Mouse (Mus musculus): ENCODE measurements around the gene Nav1.

Nav1 gene

GRCm38 (mm10) chr1:135441861-135442260 lies 165.2 kb downstream of the Nav1 start:
- DNase-seq (ENCODE audit: low spot score in 2 of 2) = no peak

- DNase-seq (ENCODE audit: low spot score in 2 of 2) = no peak
Observed at GRCm38 (mm10) chr1:135440986-135441385, 166.1 kb downstream of the Nav1 start.

DNA sequence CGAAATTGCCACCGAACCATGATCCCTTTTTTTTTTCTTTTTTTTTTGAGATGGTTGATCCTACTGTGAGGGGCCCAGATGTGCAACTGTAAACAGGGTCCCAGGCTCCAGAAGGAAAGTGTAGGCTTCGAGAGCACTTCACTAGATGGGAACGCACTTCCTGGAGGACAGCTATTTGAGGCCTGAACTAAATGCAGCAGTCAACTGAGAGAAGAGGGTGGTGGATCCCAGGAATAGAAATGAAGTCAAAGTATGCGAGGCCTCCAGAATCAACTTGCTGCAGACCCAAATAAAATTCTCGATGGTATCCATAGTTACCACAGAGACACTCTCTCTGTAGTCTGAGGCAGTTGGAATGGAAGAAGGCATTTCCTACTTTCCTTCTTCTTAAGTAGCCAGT lies 168.3 kb downstream of the Nav1 start:
- no peak for DNase-seq (ENCODE audit: low spot score in 2 of 2)

GRCm38 (mm10) chr1:135435823-135436222 lies 171.3 kb downstream of the Nav1 start:
- DNase-seq (ENCODE audit: low spot score in 2 of 2) = no peak

GRCm38 (mm10) chr1:135430669-135431017 lies 176.5 kb downstream of the Nav1 start:
- DNase-seq (ENCODE audit: low spot score in 2 of 2) = no peak

DNA sequence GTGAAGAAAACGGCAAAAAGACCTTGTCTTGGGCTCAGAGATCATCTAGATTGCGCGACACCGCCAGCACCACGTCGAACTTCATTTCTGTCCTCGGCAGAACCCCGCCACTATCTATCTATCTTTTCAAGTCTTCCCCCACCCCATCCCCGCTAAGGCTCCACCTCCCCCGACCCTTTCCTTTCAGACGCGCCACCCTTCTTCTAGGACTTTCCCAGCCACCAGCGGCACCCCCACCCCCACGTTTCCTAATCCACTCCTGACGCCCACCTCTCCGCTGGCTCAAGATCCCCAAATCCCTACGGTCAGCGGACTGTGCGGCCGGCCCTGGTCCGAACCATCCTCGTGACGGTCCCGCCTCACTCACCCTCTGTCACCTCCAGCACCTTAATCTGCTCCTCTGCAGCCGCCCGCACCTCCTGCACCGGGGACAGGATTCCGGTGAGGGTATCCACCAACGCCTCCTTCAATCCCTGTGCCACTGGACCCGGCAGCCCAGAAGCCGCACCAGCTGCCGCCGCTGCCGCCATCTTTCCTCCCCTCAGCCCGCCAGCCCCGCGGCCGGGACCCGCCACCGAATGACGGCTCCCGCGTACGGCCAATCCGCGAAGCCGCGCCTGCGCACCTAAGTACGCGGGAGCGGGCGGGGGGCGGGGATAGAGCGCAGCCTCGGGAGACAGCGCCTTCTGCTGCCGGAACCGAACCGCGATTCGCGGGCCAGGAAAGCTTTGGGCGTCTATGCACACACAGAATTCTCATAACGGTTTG lies 177.0 kb downstream of the Nav1 start, which contains the start of gene Ipo9:
Gene Ipo9 (minus strand): TSS at position 599 of the 768 bp plus-strand sequence.
- peak; percentile 81 to 87 for DNase-seq (ENCODE audit: low spot score in 2 of 2)

- no peak for DNase-seq (ENCODE audit: low spot score in 2 of 2)
Observed at GRCm38 (mm10) chr1:135427390-135427789, 179.7 kb downstream of the Nav1 start.

DNA sequence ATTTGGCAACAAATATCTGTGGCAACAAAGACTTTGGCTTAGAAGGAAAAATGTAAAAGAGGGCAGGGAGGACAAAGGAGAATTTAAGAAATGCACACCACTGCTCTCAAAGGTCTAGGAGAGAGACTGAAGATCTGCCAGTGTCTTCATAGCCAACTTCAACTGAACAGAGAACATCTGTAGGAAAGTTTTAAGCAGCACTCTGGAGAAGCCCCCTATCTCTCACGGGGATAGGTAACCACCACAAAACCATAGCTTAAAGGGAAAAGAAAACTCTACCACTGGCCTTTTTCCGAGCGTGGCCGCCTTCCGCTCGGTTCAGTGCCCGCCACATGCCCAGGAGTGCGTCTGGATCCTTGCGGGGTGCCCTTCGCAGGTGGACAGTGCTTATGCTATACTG lies 180.4 kb downstream of the Nav1 start:
- no peak for DNase-seq (ENCODE audit: low spot score in 2 of 2)

DNA sequence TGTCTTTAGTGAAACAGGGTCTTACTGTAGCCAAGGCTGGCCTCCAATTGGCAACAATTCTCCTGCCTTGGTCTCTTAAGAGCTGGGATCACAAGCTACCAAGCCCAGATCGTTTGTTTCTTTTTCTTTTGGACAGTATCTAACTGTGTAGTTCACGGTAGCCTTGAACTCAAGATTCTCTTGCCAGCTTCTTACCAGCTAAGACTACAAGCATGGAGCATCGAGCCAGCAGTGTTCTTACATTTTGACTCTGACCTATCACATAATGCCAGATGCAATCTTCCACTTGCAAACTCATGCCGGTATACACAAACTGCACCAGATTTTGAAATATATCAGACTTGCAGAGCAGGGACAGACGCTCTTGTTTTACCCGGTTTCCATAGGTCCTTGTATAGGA lies 184.3 kb downstream of the Nav1 start:
- no peak for DNase-seq (ENCODE audit: low spot score in 2 of 2)

- no peak for DNase-seq (ENCODE audit: low spot score in 2 of 2)
Observed at GRCm38 (mm10) chr1:135413996-135414395, 193.1 kb downstream of the Nav1 start.

DNA sequence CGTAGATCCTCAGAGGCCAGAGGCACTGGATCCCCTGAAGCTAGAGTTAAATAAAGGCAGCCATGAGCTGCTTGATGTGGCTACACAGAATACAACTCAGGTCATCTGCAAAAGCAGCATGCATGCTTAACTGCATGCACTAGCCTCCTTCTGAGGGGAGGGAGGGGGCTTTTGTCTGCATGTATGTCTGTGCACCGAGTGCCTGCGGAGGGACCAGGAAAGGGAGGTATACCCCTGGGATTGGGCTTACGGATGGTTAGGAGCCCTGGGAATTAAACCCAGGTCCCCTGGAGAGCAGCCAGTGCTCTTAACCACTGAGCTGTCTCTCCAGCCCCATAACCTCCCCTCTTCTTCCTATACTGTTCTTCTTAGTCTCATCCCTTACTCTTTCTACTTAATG lies 195.0 kb downstream of the Nav1 start:
- no peak for DNase-seq (ENCODE audit: low spot score in 2 of 2)

- DNase-seq (ENCODE audit: low spot score in 2 of 2) = no peak
Observed at GRCm38 (mm10) chr1:135410967-135411366, 196.1 kb downstream of the Nav1 start.

DNA sequence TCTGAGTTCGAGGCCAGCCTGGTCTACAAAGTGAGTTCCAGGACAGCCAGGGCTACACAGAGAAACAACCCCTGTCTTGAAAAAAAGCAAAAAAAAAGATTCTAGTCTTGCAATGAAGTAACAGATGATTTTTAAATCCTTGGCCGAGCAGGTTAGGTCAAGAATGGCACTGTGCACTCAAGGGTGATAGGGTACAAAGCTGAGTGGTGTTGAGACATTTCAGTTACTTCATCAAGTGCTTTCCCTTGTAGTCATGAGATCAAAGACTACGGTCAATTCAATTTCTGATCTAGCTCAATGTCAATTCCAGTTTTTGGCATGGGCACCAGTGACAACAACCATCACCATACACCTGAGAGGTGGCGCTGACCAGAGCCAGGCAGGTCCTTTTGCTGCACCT lies 198.1 kb downstream of the Nav1 start:
- DNase-seq (ENCODE audit: low spot score in 2 of 2) = no peak

DNA sequence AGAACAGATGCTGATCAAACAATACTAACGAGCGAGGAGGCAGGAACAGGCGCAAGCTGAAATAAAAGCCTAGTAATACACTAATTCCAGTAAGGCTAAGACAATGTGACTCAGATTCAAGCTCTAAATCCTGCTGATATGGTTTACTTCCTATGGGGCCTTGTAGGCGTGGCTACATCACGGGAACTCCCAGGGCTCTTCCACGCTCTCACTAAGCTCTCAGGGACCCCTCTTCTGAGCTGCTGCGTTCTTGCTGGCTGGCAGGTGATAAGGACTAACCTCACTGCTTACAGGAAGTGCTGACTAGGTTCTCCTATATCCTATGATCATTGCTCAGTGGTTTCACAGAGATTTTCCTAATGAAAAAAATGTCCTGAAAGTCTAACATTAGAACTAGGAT lies 201.7 kb downstream of the Nav1 start:
- DNase-seq (ENCODE audit: low spot score in 2 of 2) = no peak

DNA sequence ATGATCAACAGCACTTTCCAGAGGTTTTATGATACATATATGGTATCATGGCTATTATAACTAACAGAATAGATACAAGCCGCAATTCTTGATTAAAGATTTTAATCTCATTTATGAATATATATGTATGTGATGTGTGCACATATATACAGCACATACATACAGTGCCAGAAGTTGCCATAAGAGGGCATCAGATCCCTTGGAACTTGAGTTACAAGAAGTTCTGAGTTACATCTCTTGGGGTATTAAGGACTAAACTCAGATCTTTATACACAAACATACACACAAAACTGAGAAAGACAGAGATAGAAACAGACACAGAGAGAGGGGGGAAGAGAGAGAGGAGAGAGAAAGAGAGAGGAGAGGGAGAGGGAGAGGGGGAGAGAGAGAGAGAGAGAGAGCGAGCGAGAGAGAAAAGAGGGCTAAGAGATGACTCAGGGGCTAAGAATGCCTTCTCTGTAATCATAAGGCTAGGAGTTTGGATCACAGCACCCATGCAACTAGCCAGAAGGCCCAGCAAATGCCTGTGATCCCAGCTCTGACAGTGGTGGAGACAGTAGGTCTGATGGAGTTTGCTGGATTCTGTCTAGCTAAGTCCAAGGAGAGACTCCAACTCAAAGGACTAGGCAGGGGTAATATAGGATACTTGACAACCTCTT lies 205.5 kb downstream of the Nav1 start:
- no peak for DNase-seq (ENCODE audit: low spot score in 2 of 2)

DNA sequence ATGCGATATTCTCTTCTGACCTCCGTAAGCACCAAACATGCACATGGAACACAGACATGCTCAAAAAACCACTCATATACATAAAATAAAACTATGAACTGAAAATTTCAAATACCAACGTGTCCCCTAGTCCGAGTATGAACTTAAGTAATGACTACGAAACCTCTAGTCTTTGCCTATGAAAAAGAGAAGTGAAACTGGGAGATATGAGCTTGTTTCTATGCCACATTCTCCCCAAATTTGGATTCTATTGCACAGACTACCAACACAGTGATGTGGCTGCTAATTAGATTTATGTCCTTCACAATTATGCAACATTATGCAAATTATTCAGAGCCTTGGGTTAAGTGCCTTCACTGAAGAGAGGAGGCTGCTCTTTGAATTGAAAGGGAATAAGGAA lies 207.6 kb downstream of the Nav1 start:
- DNase-seq (ENCODE audit: low spot score in 2 of 2) = no peak

DNA sequence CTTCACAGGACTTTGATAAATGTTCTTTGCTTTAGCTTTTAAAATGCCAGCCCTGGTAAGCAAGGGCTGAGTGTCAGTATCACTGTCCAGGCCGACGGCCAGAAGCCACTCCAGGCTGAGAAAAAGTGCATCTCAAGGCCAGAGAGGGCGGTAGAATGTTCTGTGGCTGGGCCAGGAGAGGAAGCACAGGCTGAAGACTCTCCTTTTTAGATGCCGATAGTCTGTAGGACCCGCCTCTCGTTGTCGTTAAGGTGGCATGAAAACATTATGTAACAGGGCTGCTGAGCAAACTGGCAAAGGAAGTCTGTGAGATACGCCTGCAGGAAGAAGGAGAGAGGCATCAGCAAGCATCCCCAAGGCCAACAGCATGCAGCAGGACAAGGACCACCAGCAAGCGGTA lies 221.9 kb downstream of the Nav1 start:
- no peak for DNase-seq (ENCODE audit: low spot score in 2 of 2)

All from thymus, postnatal 10 days (tissue).